Mouse (Mus musculus) left cerebral cortex, postnatal 14 days (tissue): Measurements from ENCODE around the gene Swsap1. TPM values are rescaled to one million over a fixed set of nuclear protein-coding genes. Genes with fewer than 3 reads are reported as not detected.

ENCODE experiments used
- DNase-seq, 2 experiments: peaks; one replicate each; pipeline ENCODE4 v3.0.0; 2021 to 2022; ENCODE audit warnings: low spot score in 2 of 2, mixed read lengths in 1 of 2
- intact Hi-C: fragments of 180-260 bp; cut with DNase I; formaldehyde crosslinking; loops from one replicate; pipeline ENCODE4 v1.15.1; 2025
- long read RNA-seq, 2 experiments: library from polyadenylated mRNA; stranded (forward); transcript quantifications; one replicate each; pipeline ENCODE4 v2.0.0; 2021
- total RNA-seq, 2 experiments: library from RNA; stranded (reverse); gene quantifications; 2 replicates each; pipeline ENCODE4 v1.2.3; 2021

Swsap1 gene
- total RNA-seq: 10 to 100 TPM; 14.4 to 15.0 TPM
- long read RNA-seq, experiment 1, transcript Swsap1-201 (2 exons, 1,838 nt): major isoform, 19 of 22 reads
- long read RNA-seq, experiment 1, partial matches to known transcripts: 0 of 22 reads
- long read RNA-seq, experiment 1, other reads (novel, unspliced or antisense): 3 of 22 reads
- long read RNA-seq, experiment 2, transcript Swsap1-201 (2 exons, 1,838 nt): major isoform, 21 of 23 reads
- long read RNA-seq, experiment 2, partial matches to known transcripts: 1 of 23 reads
- long read RNA-seq, experiment 2, other reads (novel, unspliced or antisense): 1 of 23 reads

- DNase-seq: peak; percentile 100
- intact Hi-C loops: loop anchor here (2.0 kb wide), 1 partner anchor 19 kb away; the partner anchor contains the start of gene Plppr2
These were observed at the start of gene Swsap1 for GRCm38 (mm10) chr9:21955570-21956281. Swsap1 (plus strand) TSS chr9:21955755.

GRCm38 (mm10) chr9:21908216-21908615 lies 47.3 kb upstream of the Swsap1 start:
- intact Hi-C loops: no loop called here
- no peak for DNase-seq

DNA sequence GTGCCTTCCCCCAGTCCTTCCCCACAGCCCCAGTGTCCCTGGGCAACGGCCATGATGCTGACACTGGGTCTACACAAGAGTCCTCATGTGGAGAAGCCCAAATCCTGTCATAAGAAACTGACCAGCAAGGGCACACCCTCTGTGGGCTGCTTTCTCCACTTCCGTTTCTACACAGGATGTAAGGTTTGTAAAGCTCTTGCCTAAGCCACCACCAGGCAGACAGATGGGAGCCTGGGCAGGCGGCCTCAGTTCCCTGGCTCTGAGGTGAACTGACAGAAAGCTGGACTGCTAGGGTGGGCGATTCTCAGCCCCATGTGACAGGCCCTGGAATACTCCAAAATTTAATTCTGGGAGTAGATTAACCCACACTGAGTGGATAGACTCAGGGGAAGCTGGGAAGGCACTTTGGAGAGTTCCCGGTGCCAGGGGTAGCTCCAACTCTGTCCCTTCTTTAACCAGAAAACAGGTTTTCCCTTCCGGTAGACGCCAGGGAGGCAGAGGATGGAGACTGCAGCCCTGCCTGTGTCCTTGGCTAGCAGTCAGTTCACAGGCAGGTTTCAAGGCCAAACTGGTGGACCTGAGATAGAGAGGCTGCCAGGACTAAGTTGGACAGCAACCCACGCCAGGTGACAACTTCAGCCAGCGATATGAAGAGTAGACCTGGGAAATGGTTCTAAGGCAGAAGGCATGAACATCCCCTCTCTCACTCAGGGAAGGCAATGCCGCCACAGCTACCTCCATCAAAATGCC lies 45.9 kb upstream of the Swsap1 start:
- DNase-seq: no peak

GRCm38 (mm10) chr9:21916851-21917492 lies 38.6 kb upstream of the Swsap1 start:
- intact Hi-C loops: no loop called here
- no peak for DNase-seq

More for the DNA sequence above, 45.9 kb upstream of the Swsap1 start:
- intact Hi-C loops: no loop called here

- intact Hi-C loops: no loop called here
- DNase-seq: peak; percentile 73 to 78
These were observed 38.0 kb upstream of the Swsap1 start for GRCm38 (mm10) chr9:21917493-21918034.

DNA sequence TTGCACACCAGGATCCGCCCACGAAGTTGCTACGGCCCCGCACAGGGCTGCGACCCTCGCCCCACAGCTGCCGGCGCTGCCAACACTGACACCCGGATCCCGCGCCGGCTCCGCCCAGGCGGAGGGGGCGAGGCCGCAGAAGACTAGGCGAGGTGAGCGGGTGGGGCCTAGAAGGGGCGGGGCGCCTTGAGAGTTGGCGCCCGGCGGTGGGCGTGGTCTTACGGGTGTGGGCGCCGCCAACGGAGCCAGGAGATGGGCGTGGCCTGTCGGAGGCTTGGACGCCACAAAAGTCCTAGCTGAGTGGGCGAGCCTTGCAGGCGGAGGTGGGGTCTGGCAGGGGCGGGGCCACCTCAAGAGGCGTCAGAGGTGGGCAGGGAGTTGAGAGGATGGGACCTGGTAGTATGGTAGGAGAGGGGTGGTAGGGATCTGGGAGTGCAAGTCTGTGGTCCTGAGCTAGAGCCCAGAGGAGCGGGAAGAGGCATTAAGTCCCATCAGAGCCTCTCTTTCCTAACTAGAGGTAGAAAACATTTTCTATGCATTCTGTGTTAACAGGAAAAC lies 37.4 kb upstream of the Swsap1 start, which contains the start of gene Rab3d:
Rab3d (minus strand) TSS at position 158 of the 558 bp plus-strand sequence.
- DNase-seq: peak; percentile 91
- intact Hi-C loops: no loop called here

DNA sequence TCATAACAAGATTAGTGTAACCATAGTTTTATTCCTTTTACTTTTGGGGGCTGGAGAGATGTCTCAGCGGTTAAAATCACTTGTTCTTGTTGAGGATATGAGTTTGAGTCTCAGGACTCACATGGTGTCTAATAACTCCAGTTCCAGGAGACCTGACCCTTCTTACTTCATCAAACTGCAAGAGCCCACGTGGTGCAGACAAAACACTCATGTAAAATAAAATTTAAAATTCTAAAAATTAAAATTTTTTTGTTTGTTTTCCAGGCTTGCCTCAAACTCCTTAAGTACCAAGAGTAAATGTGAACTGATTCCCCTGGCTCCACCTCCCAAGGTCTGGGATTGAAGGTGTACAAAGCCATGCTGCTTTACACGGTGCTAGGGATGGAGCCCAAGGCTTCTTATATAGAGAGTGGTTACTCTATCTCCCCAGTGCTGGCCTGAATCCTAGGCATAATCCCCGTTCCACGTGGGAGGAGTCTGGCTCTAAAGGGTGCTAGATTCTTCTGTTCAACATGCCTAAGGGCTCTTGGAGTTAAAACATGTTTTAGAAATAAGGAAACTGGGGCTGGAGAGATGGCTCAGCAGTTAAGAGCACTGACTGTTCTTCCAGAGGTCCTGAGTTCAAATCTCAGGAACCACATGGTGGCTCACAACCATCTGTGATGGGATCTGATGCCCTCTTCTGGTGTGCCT lies 36.7 kb upstream of the Swsap1 start:
- DNase-seq: peak in 1 of 2 experiments; percentile 55
- intact Hi-C loops: no loop called here

DNA sequence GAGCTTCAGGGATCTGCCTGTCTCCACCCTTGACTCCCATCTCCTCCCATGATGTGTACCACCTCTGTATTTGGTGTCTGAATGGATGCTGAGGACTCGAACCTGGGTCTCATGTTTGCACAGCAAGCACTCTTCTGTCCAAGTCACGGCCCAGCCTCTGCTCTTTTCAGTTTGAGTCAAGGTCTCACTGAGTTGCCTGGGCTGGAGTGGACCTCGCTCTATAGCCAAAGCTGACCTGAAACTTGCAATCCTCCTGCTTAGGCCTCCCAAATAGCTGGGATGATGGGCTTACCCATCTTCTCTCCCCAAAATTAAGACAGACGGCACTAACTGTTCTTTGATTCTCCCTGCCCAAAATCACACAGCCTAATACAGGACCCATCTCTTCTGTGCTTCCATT lies 32.5 kb upstream of the Swsap1 start:
- intact Hi-C loops: no loop called here
- DNase-seq: no peak

DNA sequence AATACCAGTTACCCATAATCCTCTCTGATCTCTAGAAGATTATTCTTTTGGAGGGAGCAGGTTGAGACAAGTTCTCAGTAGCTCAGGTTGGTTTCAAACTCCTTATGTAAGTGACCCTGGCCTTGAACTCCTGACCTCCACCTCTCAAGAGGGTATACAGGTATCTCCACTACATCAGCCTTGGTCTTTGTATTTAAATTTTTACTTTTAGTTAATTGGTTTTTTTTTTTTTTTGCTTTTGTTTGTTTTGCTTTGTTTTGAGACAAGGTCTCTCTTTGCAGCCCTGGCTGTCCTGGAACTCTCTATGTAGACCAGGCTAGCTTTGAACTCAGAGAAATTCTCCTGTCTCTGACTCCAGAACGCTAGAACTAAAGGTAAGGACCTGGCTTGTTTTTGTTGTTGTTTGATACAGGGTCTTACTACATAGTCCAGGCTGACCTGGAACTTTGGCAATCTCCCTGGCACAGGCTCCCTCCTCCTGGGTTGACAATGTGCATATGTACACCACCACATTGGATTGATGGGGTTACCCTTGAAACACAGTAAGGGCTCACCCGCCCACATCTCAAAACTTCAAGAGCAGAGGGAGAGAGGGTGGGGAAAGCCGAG lies 32.0 kb upstream of the Swsap1 start:
- intact Hi-C loops: no loop called here
- no peak for DNase-seq

- no peak for DNase-seq
- intact Hi-C loops: no loop called here
These were observed 31.5 kb upstream of the Swsap1 start for GRCm38 (mm10) chr9:21924099-21924493.

DNA sequence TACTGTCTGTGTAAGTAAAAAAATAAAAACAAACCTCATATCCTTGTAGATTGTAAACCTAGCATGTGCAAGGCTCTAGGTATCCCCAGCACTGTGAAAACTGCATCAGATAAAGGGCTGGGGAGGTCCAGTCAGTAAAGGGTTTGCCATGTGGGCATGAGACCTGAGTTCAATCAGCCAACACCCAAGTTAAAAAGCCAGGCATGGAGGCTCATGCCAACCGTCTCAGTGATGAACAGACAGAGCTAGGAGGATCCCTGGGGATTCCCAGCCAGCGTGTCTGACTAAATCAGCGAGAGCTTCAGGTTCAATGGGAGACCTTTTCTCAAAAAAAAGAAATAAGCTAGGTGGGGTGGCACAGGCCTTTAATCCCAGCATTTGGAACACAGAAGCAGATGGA lies 30.5 kb upstream of the Swsap1 start:
- no peak for DNase-seq
- intact Hi-C loops: no loop called here

DNA sequence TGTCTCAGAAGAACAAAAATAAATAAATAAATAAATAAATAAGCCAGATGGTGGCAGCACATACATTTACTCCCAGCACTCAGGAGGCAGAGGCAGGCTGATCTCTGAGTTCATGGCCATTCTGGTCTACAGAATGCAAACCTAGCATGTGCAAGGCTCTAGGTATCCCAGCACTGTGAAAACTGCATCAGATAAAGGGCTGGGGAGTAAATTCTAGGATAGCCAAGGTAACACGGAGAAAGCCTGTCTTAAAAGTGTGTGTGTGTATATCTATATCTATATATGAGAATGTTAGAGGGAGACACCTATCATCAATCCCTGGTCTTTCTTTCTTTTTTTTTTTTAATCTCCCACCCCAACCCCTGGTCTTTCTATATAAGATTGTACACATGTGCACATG lies 30.0 kb upstream of the Swsap1 start:
- intact Hi-C loops: no loop called here
- DNase-seq: no peak

- intact Hi-C loops: no loop called here
- DNase-seq: no peak
These were observed 29.4 kb upstream of the Swsap1 start for GRCm38 (mm10) chr9:21926155-21926554.

DNA sequence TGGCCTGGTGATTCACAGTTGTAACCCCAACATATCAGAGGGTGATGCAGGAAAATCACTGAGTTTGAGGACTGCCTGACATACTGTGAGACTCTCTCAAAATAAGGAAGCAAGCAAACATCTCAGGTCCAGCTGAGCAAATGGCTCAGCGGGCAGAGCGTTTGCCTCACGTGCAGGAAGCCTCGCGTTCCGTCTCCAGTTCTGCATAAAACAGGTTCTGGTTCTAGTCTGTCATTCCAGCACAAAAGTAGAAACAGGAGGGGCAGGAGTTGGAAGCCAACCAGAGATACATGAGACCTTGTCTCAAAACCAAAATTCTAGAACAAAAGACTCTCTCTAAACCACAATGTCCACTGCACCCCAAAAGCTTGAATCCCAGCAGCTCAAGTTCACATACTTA lies 28.8 kb upstream of the Swsap1 start:
- intact Hi-C loops: no loop called here
- DNase-seq: peak in 1 of 2 experiments; percentile 50

DNA sequence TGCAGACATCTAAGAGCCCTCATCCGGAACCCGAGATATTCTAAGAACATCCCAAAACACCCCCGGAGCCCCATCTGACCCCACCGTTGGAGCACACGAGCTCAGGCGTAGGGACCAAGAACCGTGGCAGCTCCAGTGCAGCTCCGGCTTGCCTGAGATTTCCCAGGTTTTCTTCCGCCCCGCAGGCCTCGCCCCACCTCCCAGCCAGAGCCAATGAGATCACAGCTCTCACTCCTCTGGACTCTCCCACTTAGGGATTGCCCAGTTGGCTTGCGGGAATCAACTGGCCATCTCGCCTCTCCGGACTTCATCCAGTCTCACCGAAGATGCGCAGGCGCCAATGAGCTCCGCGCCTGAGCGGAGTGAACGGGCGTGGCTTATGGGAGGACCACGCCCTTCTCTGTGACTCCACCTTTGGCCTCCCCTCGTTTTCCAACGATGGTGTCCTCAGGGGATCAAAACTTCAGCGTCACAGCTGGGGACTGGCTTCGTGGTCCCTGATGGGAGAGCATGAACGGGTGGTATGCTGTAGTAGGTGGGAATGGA lies 28.3 kb upstream of the Swsap1 start, which contains the start of the genes Ccdc159 and Tmem205:
Ccdc159 (plus strand) TSS at position 264 of the 546 bp plus-strand sequence.
Tmem205 (minus strand) TSS at position 349 of the 546 bp plus-strand sequence.
- intact Hi-C loops: no loop called here
- DNase-seq: peak; percentile 90 to 96

GRCm38 (mm10) chr9:21929208-21929607 lies 26.3 kb upstream of the Swsap1 start:
- intact Hi-C loops: no loop called here
- DNase-seq: no peak

- intact Hi-C loops: no loop called here
- DNase-seq: no peak
These were observed 23.5 kb upstream of the Swsap1 start for GRCm38 (mm10) chr9:21932006-21932405.
